Mouse (Mus musculus) gastrocnemius, postnatal 36 days (tissue): Measurements from ENCODE around the gene Grk1. TPM values are rescaled to one million over a fixed set of nuclear protein-coding genes. Genes with fewer than 3 reads are reported as not detected.

Source experiments
- DNase-seq, 2 experiments: peaks; one replicate each; pipeline ENCODE4 v3.0.0; 2022
- intact Hi-C: fragments of 180-260 bp; cut with DNase I; formaldehyde crosslinking; loops from one replicate; pipeline ENCODE4 v1.15.1; 2025
- total RNA-seq, 2 experiments: library from RNA; stranded (reverse); gene quantifications; 2 replicates each; pipeline ENCODE4 v1.2.3; 2021

Gene Grk1
- total RNA-seq, 2 experiments from 2014 or later = 0.03 TPM; not detected in 1

GRCm38 (mm10) chr8:13468737-13469136 is 63.9 kb downstream of the Grk1 start:
- no peak for DNase-seq
- intact Hi-C loops = no loop called here

DNA sequence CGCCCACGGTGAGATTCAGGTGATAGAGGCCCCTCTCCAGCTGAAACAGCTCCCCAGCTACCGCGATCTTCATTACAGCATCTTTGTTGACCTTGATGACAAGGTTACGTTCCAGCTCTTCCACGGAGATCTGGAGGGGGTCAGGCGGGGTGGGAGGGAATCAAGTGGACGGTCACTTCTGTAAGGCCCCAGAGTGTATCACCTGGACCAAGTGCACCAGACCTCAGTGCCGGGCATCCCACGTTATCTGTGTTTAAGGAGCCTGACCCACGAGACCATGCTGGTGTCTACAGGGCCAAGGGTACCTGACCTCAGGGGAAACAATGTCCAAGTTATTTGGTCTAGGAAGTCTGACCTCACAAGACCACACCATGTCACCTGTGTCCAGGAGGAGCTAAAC is 66.6 kb downstream of the Grk1 start:
- no peak for DNase-seq
- intact Hi-C loops = no loop called here

Other genes with a start within 250 kb of the Grk1 start
- gene Lamp1, start 245.9 kb upstream of the Grk1 start, total RNA-seq = 100 to 1,000 TPM; 299 to 317 TPM
- 10 to 100 TPM; 10.8 to 13.1 TPM for gene Grtp1, start 204.5 kb upstream of the Grk1 start, total RNA-seq
- 10 to 100 TPM; 47.4 to 71.2 TPM for gene Adprhl1, start 150.9 kb upstream of the Grk1 start, total RNA-seq
- gene Dcun1d2, start 117.0 kb upstream of the Grk1 start, total RNA-seq = 10 to 100 TPM; 72.0 to 72.2 TPM
- 10 to 100 TPM; 12.0 to 12.7 TPM for gene Tmco3, start 116.9 kb upstream of the Grk1 start, total RNA-seq
- gene Tfdp1, start 66.3 kb upstream of the Grk1 start, total RNA-seq = 10 to 100 TPM; 47.3 to 55.3 TPM
- not detected for gene Atp4b, start 8.3 kb upstream of the Grk1 start, total RNA-seq
- 1 to 10 TPM; 2.7 to 2.8 TPM for gene Tmem255b, start 30.1 kb downstream of the Grk1 start, total RNA-seq
- gene Gas6, start 89.4 kb downstream of the Grk1 start, total RNA-seq = 10 to 100 TPM; 55.1 to 58.8 TPM
- not detected for gene 1700029H14Rik, start 157.4 kb downstream of the Grk1 start, total RNA-seq